Mouse (Mus musculus) right cerebral cortex, adult 18-20 months (tissue): ENCODE measurements around the gene Entpd2.
"Not testable (repeated sequence)": the region's sequence is repeated elsewhere in the genome, so short reads cannot be mapped to it uniquely, and the experiment has no call there.

Source experiments
- DNase-seq: peaks from one replicate; pipeline ENCODE4 v3.0.0; 2022; ENCODE audit warnings: mixed read lengths

The Entpd2 gene

DNA sequence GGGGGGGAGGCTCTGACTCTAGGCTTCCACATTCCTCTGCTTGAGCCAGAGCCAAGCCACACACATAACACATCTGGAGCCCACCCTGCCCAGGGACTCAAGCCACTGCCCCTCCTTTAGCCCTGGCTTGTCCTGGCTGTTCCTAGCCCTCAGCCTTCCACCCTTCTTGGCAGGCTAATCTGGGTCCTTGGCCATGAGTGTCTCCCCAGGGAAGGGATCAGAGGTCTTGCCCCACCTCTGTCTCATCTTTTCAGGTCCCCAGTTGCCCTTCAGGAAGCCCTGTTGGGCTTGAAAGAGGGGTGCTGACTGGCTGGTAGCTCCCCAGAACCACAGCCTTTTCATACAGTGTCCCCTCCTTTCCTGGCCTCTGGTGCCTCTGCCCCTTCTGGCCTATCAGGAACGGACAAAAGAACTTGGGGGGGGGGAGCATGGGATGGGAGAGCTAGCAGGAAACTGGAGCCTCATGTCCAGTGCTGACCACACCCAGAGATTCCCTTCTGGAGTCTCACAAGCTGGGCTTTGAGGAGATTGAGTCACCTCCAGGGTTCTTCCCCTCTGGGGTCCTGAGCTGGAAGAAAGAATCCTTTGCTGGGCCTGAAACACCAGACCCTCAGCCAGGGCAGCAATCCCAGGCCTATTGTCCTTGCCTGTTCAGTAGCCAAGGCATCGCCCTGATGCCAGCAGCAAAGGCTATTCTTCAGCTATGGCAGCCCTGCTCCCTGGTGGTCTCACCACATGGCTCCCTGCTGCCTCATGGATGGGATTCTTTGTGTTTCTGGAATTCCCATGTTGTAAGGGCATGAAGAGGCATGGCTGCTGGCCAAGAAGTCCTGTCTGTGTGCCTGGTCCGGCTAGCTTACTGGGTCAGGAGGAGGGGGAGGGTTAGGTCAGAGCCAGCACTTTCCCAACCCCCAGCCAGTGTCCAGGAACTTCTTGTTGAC is 1.1 kb upstream of the Entpd2 start:
- DNase-seq = no peak

DNA sequence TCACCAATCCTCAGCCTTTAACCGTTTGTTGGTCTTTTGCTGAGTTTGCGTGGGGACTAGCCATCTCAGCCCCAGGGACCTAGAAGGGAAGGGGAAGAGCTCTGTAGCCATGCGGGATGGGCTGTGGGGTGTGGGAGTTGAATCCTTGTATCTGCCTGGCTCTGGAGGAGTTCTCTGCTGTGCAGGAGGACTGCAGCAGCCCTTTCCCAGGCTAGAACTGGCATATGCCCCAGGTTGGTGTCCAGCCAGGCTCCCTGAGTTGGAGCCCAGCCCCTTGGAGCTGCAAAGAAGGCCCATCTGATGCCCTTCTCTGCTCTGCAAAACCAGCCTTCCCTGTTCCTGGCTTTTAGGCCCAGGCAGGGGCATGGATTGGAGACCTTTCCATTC is 916 bp downstream of the Entpd2 start:
- DNase-seq = no peak

DNA sequence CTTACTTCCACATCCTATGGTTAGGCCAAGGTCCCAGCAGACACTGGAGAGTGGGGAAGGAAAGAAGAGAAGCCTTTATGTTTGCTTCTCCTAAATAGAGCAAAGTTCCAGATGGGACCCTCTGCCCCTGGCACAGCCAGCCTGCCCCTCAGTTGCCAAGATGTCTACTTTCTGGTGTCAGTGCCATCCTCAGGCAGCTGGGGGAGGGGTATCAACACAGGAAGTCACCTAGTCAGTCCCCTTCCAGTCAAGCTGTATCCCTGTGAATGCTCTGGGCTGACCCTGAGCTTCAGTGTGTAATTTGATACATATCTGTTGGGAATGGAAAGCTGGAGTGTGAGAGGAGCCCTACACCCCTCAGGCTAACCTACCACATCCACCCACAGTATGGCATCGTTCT is 1.3 kb downstream of the Entpd2 start:
- no peak for DNase-seq

DNA sequence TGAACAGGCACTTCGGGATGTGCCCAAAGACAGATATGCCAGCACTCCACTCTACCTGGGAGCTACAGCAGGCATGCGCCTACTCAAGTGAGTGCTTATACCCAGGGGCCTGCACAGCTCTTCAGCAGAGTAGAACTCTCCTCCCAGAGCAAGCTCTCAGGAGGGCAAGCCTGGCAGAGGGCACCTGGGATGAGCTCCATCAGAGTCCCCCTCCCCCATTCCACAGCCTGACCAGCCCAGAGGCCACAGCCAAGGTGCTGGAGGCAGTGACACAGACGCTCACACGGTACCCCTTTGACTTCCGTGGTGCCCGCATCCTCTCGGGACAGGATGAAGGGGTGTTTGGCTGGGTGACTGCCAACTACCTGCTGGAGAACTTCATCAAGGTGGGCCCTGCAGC is 2.4 kb downstream of the Entpd2 start:
- no peak for DNase-seq

- no peak for DNase-seq
These were observed 3.4 kb downstream of the Entpd2 start, which contains the start of gene Npdc1 for GRCm38 (mm10) chr2:25399051-25399450. Gene Npdc1, plus strand, starts transcription at chr2:25399351.

DNA sequence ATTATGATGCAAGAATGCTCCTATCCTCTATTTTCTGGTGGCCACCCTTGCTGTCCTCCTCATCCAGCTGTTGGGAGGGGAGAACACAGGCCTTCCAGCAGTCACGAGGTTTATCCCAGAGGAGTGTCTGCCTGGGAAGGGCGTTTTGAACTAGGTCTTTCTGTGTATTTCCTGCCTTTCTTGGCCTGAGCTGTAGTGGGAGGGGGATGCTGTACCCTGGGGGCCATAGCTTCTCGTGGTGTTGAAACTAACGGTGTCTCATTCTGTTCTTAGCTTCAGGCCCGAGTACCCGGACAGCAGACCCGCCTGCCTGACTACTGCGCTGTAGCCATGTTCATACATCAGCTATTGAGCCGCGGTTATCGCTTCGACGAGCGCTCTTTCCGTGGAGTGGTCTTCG is 4.6 kb downstream of the Entpd2 start:
- no peak for DNase-seq

- peak; percentile 68 for DNase-seq
These were observed 5.1 kb downstream of the Entpd2 start for GRCm38 (mm10) chr2:25400764-25401163.

DNA sequence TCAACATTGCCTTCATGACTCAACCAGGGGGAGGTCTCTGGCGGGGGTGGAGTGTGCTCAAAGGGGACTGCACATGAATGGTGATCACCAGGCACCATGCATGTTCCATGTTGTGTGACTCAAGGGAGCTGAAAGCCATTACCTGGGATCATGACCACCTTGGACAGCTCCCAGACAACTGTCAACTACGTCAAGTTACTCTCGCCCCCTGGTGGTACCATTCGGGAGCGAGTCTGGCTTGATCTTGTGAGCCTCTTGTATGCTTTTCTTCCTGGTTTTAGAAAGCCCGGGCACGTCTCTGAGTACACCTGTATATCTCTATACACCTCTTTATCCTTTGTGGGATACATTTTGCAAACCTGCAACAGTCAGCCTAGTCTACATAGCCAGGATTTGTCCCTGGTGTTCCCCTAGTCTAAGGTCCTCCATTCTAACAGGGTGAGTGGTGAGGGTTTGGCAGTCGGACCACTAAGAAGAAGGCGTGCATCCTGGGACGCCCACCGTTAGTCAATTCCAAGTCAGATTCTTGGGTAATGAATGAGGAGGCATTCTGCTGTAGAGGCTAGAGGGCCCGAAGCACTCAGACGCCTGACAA is 6.8 kb downstream of the Entpd2 start:
- DNase-seq = peak; percentile 50

GRCm38 (mm10) chr2:25402972-25403601 is 7.4 kb downstream of the Entpd2 start:
- DNase-seq = peak; percentile 95

DNA sequence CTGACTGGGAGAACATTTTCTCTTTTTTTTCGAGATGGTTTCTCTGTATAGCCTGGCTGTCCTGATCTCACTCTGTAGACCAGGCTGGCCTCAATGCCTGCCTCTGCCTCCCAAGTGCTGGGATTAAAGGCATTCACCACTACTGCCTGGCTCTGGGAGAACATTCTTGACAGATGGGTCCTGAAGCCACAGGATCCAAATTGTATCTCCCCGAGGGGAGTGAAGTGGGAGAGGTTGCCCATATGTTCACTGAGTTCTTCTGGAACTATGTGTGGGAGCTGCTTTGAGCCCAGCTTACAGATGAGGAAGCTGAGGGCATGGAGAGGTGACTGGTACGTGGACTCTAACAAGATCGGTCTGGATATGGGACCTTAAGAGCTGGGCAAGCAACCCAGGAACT is 8.3 kb downstream of the Entpd2 start:
- DNase-seq = no peak

DNA sequence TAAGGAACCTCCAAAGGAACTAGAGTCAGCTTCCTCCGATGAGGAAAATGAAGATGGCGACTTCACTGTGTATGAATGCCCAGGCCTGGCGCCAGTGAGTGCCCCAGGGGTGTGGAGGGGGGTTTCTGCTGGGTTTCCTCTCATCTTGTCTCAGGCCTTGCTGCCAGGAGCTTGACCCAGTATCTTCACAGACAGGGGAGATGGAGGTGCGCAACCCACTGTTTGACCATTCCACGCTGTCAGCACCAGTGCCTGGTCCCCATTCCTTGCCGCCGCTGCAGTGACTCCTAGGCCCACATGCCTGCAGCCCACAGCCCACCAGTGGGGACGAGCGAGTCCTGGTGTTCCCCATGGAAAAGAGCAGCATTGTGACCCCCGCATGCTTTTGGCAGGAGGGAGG is 13.2 kb downstream of the Entpd2 start:
- DNase-seq = no peak

GRCm38 (mm10) chr2:25413436-25413835 is 17.8 kb downstream of the Entpd2 start:
- not testable (repeated sequence) for DNase-seq

DNA sequence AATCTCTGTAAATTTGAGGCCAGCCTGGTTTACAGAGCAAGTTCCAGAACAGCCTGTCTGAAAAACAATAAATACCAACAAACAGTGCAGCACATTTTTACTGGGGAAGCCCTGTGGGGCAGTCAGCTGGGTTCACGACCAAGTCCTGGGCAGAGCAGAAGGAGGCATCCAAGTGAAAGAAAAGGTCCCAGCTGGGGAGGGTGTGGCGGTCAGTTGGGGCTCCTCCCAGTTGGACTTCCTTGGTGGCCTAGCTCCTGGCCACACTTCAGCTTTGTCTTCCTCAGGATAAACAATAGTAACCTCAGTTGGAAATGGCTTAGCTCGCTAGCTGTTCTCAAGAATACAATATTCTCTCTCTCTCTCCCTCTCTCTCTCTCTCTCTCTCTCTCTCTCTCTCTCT is 21.8 kb downstream of the Entpd2 start:
- no peak for DNase-seq

DNA sequence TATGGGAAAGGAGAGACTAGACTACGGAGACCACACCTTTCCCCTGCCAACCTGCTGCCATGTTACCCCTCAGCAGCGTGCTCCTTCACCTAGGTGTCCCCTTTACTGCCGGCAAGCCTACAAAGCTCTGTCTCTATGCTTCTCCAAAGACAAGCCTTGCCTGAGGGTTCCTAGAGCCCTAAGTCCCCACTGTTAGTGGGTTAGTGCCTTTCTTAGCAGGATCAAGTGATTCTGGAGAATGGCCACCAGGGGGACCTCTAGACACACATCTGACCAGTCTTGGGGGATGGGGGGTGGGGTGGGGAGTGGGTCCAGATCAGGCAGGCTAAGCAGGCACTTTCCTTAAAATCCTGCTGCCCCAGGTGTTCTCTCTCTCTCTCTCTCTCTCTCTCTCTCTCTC is 26.2 kb downstream of the Entpd2 start:
- DNase-seq = no peak

DNA sequence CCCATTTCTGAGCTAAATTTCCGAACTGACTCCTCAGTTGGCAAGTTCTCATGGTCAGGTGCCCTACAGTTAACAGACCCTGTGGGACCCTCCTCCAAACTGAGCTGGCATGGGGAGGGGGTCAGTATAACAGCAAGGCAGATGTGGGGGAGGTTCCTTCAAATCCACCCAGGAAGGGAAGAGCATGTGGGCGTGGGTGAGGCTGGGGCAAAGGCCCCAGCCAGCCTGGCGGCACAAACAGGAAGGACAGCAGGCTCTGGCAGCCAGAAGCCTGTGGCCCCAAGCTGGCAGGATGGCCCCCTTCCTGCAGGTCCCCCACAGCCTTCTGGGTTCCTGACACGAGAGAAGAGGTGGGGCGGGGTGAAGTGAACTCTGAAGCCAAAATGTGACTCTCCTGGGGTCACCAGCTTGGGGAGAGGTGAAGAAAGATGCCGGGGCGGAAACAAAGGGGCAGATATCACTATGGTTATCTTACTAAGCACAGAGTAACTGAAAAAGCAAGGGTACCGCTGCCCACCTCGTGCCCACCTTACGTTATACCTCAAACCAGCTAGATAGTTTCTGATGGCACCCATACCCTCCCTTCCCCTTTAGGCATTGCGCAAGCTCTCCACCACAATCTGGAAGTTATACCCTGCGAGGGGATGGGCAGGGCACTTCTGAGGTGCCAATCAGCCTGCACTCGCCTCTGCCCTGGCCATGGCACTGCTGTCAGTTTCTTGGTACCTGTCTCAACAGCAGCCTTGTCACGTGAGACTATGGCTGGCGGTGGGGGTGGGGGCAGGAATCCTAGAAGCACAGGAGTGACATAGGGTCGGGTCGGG is 27.1 kb downstream of the Entpd2 start, which contains the start of gene Fut7:
Gene Fut7, plus strand, starts transcription at position 681 of the 824 bp plus-strand sequence.
- DNase-seq = no peak

DNA sequence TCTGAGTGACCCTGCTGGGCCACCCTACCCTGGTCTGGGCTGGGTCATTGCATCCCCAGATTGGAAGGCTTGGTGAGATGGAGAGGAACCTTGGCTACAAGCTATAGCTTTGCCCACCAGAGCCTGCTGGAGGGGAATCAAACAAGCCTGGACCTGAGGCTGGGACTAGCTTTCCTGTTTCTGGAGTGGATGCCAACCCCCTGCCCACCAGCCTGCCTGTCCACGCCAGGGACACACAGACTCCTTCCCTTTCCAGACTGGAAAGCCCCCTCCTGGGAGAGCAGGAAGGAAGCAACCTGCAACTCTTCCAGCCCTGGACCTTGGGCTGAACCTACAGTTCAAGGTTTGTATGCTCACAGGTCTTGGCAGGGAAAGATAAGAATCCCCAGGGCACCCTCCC is 28.0 kb downstream of the Entpd2 start:
- DNase-seq = no peak

DNA sequence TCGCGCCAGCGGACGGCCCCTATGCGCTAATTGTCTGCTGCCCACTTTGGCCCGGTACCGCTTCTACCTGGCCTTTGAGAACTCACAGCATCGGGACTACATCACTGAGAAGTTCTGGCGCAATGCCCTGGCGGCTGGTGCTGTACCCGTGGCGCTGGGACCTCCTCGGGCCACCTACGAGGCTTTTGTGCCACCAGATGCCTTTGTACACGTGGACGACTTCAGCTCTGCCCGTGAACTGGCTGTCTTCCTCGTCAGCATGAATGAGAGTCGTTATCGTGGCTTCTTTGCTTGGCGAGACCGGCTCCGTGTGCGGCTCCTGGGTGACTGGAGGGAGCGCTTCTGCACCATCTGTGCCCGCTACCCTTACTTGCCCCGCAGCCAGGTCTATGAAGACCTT is 29.8 kb downstream of the Entpd2 start:
- DNase-seq = no peak

- peak; percentile 61 for DNase-seq
These were observed 31.1 kb downstream of the Entpd2 start for GRCm38 (mm10) chr2:25426721-25427191.

- DNase-seq = no peak
These were observed 31.6 kb downstream of the Entpd2 start for GRCm38 (mm10) chr2:25427256-25427655.

DNA sequence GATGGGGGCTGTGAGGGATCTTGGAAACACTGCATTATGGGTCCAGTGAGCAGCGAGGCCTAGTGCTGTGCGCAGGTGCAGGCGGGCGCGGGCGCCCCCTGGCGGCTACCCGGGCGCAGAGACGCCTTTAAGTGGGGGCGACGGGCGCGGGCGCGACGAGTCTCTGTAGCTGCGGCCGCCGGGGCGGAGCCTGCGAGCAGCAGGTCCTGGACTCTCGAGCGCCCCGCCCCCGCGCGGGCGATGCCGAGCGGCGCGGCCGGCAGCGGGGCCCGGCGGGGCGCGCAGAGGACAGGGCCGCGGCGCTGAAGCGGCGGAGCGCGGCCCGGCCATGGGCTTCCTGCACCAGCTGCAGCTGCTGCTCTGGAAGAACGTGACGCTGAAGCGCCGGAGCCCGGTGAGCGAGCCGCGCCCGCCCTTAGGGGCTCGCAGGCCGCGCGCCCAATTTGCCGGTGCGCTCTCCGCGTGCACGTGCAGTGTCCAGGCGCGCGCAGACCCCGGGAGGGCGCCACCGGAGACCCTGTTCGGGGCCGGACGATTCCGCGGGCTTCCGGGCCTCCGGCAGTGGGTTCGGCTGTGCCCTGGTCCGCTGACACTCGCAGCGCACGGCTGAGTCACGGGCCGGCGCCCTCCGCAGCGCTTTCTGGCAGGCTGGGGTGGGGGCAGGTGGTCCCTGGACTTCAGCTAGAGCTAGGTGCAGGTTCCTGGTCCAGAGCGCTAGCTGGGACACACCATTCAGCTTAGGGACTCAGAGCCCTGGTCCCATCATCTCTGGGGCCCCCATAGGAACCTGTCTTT is 33.0 kb downstream of the Entpd2 start, which contains the start of gene Abca2:
Gene Abca2, plus strand, starts transcription at position 262 of the 795 bp plus-strand sequence.
- DNase-seq = peak; percentile 97

- DNase-seq = no peak
These were observed 33.9 kb downstream of the Entpd2 start for GRCm38 (mm10) chr2:25429435-25430180.
